Mouse (Mus musculus) cerebellum, postnatal 4 days (tissue): Measurements from ENCODE around the gene Itgb6.

ENCODE experiments used
- DNase-seq, 2 experiments: peaks; one replicate each; pipeline ENCODE4 v3.0.0; 2022; ENCODE audit warnings: low spot score in 2 of 2, mixed read lengths in 1 of 2

The Itgb6 gene

DNA sequence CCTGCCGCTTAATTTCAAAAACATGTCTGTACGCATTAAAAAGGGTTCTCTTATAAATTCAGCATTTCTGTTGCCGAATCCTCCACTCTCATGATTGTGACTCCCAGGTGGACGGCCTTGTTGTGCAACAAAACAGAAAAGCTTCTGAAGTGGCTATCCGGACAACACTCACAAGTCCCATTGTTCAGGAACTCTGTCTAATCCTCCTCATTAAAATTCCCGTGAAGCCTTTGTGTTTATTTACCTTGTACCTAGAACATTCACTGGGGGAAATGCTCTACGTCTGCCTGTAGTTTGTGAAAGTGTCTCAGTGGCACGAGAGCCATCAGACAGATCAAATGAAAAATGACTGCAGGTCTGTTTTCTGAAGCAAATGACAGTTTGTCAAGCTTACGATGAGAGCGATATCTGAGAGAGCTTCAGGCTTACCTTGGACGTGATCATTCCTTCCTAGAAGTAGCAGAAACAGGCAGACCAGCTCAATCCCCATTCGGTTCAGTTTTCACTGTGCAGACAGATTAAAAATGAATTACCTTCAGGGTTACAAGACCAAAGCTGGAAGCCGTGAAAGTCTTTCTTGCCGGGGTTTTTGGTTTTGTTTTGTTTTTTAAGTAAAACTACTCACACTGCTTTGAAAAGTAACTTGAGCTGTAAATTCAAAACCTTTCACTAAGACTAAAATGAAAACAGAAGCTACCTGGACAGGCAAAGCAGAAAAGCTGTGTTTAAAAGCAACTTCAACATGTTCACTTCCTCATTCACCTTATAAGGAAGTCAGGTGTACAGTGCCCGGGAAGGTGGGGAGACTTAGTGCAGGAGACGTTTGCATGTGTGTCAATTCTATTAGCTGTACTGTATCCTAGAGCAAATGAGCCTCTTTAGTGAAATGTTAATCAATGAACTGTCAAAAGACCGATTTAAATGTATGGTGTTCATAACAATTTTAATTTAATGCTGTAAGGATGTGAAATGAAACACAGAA is 49.2 kb downstream of the Itgb6 start:
- no peak for DNase-seq

DNA sequence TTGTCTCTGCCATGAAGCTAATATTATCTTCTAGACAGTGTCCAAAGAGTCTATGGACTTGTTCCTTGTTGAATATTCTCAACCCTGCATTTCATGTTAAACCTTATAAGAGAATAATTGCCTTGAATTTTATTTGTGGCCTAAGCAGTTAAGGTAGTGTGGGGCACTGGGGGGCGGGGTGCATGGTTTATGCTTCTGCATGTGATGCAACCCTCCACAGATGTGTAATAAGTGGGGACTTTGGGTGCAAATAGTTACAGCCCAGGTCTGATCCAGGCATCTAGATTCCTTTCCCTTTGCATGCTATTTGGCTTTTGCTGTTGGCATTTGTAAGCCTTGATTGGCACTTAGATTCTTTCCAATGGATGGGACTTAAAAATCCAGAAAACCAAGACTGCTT is 51.2 kb downstream of the Itgb6 start:
- no peak for DNase-seq

DNA sequence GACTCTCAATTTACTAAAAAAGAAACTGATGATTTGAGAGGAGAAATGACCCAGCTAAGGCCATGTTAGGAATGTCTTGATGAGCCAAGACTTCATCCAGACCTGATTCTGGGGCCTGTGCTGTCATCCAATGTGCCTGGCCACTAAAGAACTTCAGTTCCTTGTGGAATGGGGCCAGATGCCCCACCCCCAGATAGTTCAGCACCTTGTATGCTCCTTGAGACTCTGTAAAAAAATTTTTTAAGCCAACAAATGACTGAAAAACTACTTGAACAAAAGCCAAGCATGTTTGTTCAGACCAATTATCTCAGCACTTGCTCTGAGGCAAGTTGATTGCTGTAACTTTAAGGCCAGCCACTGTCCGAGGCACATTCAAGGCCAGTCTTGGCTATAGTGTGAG is 59.4 kb downstream of the Itgb6 start:
- DNase-seq: no peak

DNA sequence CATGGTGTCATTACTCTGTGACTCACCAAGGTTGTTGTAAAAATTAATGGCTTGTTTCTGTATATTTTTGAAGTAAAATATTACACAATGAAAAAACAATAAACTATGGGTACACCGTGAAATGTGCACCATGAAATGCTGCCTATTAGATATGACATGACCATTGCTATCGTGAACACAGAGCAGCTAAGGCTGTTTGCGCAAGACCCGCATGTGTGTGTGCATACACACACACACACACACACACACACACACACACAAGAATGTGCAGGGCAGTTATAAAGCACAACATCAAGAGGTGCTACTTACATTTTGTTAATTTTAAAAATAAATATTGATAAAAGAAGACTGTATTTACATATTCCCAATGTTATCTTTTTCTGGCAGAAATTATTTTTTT is 62.5 kb downstream of the Itgb6 start:
- no peak for DNase-seq

DNA sequence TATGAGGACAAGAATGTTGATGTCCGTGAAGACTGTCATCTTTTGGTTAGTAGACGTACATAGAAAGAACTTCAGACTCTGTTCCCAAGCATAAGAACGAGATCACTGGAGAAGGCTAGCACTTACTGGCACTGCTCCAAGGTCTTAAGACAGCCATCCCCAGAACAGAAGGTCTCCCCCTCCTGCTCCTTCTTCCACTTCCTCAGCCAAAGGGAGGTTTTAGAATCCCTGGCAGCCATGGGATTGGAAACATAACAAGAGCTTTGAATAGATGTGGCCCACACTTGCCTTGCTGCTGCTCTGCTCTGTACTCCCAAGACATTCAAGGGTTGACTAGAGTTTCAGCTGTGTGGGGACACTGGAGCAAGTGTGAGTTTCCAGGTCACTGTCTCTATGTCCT is 63.5 kb downstream of the Itgb6 start:
- no peak for DNase-seq

DNA sequence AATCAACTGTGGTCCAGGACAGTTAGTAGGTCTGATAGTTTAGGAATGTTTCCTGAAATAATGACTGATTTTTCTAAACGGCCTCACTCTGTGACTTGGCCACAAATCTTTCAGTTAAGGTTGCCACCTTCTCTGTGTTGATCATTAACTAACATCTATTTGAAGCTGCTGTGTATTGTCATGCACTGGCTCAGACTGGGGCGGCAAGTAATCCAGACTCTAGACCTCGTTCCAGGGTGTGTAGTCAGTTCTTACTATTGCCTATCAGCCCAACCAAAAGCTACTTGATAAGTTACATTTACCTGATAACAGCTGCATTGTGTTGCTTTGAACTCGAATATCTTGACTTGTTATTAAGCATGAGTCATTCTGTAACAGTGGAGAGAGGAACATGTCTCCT is 67.6 kb downstream of the Itgb6 start:
- DNase-seq: no peak

DNA sequence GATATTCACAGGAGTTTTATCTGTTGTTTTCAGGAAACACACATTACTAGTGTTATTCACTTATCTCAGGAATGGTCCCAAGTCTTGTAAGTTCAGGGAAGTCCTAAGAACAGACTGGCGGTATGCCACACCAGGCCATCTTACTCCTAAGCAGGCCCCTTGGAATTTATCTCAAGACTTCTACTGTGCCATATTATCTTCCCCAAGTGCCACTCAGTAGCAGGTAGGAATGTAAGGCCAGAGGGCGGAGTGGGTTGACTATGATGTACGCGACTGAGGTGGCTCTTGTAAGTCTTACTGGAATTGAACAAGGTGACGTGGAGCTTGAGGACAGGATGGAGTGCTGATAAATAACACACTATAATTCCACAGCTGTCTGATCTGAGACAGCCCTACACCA is 72.3 kb downstream of the Itgb6 start:
- no peak for DNase-seq

DNA sequence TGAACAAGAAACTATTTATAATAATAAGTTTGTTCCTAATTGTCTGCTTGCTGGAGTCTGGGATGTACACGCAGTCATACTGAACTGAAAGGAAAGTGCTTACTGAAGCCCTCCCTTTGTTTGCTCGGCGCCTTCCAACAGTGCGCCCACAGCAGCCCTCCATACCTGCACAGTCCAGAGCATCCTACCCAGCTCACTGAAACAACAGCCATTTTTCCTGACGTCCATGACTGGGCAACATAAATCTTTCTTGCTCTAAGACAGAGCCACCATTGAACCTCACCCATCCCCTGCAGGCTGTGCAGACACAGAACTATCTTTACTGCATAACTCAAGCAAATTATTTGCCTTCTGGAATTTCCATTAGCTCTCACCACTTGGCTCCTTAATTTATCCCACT is 74.8 kb downstream of the Itgb6 start:
- DNase-seq: no peak

DNA sequence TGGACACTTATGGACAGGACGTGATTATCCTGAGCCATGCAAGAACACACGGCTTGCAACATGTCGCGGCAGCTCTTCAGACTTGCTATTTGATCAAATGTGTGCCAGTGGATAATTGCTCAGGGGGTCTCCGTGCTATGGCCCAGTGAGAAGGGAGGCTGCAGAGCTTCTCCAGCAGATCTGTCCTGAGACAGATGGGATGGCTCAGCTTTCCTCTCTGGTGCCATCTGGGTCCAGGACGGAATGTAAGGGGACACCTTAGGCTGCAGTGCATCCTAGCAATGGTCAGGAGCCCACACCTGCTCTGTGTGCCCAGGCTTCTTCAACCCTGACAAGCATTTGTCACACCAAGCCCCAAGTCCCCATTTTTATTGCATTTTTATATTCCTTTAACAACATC is 75.9 kb downstream of the Itgb6 start:
- DNase-seq: no peak

DNA sequence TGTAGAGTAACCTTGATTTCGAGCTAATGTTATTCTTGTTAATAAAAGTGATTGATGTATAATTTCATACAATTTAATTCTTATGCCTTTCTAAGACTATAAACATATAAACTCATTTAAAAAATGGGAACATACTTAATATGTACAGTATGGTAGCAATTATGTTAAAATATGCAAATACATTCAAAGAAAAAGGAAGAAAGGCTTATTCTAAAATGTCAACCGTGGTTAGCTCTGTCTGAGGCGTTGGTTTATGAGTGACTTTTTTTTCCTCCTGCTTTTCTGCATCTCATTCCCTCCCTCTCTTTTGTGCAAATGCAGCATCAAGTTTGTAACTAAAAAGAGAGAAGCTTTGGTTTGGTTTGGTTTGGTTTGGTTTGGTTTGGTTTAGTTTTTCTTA is 79.0 kb downstream of the Itgb6 start:
- no peak for DNase-seq

DNA sequence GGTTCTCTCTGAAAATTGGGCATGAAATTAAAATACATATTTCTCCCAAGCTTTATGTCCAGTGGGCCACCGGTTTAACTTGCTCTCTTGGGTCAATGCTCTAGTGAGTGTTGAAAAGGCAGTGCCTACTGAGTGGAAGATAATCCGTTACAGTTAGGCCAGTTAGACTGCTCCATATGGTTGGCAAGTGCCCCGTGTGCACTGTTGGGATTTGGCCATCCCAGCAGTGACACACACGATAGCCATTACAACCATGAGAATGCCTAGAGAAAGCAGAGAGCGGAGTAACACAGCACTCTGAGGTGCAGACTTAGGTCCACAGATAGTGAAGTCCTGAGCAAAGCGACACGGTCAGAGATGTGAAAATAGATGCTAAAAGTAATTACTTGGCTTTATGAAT is 79.8 kb downstream of the Itgb6 start:
- peak in 1 of 2 experiments; percentile 8 for DNase-seq

DNA sequence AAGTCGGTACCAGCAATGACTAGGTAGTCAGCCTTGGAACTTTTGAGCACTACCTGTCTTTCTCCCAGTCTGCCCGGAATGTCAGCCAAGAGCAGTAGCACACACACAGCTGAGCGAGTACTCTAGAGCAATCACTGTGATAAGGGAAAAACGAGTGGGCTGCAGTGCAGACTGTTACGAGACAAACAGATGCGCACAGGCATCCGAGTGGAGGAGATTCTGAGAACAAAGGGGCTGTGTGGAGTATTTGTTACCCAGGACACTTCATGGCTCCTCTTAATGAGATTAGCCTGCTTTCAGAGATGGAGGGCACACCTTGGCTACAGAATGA is 82.1 kb downstream of the Itgb6 start:
- no peak for DNase-seq

DNA sequence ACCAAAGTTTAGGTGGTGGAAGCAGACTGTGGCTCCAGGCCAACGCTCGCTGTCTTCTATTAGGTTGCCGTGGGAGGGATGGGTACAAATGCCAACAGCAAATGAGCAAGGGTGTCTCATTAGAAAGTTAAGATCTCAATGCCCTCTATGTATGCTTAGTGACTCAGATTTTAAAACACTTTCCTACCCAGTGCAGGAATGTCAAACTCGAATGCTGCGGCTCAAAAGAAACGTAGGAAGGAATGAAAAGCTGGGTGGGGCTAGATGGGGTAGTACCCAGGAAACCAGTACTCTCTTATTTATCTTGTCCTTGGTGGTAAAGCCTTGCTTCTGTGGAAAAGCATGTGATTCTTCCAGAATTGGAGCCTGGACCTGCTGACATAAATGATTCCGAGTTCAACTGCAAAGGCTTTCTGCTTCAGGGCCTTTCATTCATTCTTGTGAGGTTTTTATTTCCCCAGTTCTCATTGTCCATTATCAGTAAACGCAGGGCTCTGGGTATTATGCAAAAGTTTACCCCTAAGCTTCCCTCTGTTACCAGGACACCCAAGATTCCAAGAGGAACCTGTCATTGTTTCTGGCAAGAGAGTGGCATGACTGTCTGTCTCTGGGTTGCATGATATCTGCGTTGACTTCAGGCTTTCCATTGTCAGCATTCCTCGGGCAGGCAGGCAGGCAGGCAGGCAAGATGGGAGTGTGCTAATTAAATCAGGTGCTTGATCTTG is 82.7 kb downstream of the Itgb6 start:
- DNase-seq: no peak

DNA sequence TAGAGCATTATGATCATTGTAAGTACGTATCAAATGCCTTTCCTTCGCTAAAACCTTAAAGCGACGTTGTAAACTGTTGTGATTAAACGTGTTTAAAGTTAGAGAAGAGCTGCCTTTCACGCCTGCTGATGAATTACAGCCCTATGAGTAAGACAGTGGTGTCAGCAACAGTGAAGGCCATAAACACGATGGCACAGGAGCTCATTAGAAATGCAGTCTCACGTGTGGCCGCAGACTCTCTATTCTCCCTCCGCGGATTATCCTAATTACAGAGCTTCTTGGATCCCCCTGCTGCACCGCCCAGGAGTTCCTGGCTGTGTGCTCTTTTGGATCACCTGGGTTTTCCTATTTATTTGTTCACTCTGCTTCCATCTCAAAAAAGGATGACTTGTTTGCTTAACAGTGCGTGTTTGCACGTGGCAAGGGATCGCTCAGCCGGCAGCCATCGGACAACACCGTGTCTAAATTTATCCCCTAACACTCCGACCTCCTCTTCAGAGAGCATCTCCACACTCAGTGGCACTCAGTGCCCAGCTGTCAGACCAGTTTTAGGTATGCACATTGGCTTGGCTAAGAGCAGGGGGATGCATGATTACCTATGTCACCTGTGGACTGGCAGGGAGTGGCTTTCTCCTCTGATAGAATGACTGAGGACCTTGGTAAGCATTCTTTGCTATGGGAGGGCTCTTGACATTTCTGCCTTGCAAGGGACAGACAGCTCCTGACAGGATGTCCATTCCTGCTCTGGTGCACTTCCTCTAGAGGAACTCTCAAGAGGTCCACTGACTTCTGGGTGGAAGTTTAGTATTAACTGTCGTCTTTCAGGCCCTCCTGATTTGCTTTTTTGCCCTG is 85.3 kb downstream of the Itgb6 start:
- DNase-seq: no peak

DNA sequence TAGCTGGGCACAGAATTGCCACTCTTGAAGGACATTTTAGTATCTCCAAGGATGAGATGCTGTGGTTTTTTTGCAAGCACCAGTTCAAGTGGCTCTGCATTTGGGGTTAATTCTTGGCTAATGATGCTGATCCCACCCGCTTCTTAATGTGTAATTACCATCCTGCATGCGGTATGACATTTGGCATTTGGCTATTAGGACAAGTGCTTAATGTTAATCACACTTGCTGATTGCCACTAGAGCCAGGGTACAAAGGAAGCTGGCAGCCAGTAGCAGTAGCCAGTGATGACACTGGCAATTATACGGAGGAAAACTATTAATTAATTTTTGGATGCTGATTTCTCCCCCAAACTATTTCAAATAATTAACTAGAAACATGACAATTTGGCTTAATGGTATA is 86.0 kb downstream of the Itgb6 start:
- no peak for DNase-seq

DNA sequence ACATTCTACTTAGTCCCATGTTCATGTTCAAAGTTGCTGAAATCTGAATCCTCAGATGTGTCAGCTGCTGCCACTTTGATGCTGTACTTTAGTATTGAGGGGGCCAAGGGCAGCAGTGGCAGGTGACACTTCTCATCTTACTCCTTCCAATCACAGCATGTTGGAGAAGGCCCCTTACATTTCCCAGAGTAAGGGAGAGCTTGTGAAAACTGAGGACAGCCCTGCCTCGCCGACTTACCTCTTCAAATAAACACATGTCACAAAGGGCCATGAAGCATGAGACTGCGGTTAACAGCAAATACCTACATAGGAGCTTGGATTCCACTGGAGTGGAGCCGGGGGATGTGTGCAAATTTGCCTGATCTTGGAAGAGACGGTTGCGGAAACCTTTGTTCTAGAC is 86.4 kb downstream of the Itgb6 start:
- no peak for DNase-seq

DNA sequence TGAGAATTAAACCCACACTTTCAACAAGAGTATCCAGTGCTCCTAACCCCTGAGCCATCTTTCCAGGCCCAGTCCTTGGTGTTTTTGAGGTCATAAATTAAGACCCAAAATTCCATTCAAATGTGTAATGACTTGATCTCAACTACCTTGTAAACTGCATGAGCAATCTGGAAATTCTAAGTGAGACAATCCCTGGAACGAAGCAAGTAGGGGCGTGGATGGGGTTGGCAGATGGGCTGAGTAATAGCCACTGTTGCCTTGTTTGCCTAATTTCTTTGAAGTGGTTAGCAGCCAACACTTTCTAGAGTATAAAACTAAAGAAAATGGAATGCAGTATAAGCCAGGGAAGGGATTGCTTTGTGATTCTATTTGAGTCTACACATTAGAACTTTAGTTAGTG is 89.7 kb downstream of the Itgb6 start:
- no peak for DNase-seq

DNA sequence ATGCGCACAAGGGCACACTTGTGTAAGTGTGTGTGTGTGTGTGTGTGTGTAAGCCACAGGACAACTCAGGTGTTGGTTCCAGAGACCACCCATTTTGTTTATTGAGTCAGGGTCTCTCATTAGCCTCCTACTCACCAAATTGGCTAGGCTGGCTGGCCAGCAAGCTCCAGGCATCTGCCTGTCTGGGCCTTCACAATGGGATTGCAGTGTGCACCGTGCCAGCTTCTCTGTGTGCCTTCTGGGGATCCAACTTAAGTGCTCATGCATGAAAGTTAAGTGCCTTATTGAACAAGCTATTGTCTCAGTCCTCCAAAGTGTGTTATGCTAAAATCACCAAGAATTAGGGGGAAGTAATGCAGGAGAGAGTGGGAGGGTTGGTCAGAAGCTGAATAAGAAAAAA is 92.1 kb downstream of the Itgb6 start:
- no peak for DNase-seq

DNA sequence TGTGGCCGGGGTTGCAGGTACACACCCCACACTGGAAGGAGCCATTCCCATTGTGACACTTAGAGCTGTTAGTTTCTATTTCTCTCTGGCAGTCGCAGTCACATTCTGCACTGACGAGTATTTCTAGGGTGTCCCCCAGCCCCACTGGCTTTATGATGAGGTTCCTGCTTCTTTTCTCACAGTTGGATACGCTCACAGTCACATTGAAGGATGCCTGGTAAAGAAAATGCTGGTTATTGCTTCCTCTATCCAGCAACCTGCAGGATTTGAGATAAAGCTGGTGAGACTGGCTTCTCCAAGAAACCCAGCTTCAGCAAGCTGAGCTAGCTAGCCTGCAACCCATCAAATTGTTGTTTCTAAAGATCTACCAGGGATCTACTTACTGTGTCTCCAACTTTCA is 94.5 kb downstream of the Itgb6 start:
- no peak for DNase-seq

DNA sequence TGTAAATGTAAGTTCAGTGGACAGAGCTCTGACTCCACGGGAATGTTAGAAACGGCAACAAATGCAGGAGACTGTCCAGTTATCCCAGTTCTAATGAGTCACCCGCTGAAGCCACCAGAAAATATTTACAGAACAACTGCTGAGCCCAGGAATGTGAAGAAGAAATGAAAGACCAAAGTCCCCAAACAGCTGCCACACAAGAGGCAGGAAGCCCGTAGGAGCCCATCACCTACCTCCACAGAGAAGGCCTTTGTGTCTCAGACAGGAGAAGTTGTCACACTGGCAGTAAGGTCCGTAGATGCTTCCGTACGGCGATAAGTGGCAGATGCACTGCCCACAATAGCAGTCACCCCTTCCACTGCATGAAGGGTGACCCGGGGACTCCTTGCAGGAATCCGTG is 94.9 kb downstream of the Itgb6 start:
- no peak for DNase-seq

DNA sequence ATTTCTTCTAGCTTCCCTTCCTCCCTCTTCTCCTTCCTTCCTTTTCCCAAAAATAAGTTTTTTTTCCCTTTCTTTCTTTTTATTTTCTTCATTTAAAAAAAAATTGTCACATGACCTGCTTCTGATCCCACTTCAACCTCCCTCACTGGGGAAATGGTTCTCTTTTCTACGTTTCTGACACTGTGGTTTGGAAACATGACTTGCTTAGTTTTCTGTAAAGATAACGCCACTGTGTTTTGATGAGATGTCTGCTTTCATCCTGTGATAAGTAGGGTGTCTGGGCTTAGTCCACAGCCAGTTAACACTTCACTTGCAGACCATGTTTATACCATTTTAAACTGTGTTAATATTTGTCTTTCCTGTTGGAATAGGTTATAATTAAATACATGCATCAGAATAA is 96.7 kb downstream of the Itgb6 start:
- no peak for DNase-seq

DNA sequence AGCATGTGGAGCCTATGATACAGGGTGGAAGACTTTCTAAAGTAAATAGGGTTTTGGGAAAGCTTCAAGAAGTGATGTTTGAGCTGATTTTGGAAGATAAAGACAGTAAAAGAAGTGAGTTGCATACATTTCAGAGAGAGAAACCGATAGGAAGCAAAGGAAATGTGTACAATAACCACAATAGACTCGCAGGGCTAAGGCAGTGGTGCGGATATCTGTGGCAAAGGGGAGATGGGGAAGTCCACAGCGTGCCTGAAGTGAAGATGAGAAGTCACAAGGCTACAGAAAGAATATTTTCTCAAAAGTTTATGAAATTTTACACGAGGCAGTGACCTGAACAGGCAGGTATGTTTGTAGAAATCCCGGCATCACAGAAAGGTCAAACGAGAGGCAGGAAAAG is 100.3 kb downstream of the Itgb6 start:
- DNase-seq: no peak
